Mouse (Mus musculus) ES-E14 (cell line): ENCODE measurements around the gene 4930402H24Rik.

Experiments used
- HCFC1 ChIP-seq: IDR thresholded peaks from 2 replicates; pipeline ENCODE4 v1.6.1; 2012; ENCODE audit warnings: low read length, inconsistent platforms, borderline replicate concordance; ENCODE audit not compliant: insufficient read depth
- MAFK ChIP-seq: IDR thresholded peaks from 2 replicates; pipeline ENCODE4 v1.6.1; 2014; ENCODE audit warnings: mild to moderate bottlenecking, low read depth, low read length, inconsistent platforms; ENCODE audit not compliant: insufficient read depth
- ZNF384 ChIP-seq: IDR thresholded peaks from 2 replicates; pipeline ENCODE4 v1.6.1; 2012; ENCODE audit warnings: low read depth, low read length, inconsistent platforms

- TF ChIP-seq MAFK (no peak), ZNF384 (no peak), HCFC1 (no peak)
Observed at GRCm38 (mm10) chr2:130932865-130933264, 26.7 kb upstream of the 4930402H24Rik start.
